Mouse (Mus musculus) left cerebral cortex, adult 11 months (tissue): ENCODE measurements around the gene Sphk1.

Experiments used
- DNase-seq: peaks from one replicate; pipeline ENCODE4 v3.0.0; 2022; ENCODE audit warnings: low spot score

Gene Sphk1

DNA sequence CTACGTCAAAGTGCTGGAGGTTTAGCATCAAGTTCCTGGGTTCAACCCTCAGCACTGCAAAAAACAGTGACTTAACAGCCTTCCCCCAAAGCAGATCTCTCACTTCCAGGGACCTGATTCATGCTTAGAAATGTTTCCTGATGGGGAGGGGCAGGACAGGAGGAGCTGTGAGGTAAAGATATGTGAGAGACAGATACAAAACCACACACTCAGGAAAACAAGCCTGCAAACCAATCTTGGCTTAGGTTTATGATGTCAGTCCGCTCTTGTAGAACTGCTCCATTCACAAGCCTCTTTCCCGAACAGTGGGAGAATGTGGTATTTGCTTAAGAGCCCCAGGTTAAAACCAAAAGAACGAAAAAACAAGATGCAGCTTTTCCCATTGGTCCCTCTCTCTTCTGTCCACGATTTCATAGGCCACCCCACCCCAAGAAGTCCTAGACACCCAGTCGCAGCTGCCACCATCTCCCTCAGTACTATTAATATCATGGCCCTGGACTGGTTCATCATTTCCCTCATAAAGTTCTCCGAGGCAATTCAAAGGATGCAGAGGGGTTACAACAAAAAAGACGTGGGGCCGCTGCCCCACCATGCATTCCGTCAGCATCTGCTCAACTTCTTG lies 49.4 kb downstream of the Sphk1 start:
- no peak for DNase-seq

DNA sequence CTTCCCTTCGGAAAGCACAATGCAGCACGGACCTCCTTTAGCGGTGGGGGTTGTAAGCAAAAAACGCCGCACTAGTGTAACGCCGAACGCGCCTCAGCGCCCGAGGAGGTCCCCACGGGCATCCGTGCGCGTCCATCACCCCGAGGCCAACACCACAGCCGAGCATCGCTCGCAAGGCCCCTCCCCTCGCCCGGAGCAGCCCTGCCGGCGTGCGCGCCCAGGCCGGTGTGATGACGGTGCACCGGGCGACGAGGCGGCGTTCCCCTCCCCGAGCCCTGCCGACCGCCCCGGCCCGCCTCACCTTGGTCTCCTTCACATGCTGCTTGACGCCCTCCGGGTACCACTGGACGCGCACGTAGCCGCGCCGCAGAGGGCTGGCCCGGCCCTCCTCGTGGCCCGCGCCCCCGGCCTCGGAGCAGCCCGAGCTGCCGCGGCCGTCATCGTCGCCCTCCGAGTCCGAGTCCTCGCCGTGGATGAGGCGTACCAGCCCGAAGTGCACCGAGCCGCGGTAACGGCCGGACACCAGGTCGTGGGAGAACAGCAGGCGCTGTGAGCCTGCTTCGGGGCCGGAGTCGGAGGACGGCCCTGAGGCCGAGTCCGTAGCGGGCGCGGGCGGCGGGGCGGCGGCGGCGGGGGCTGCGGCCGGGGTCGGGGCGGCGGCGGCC lies 50.1 kb downstream of the Sphk1 start:
- DNase-seq, result no peak

DNA sequence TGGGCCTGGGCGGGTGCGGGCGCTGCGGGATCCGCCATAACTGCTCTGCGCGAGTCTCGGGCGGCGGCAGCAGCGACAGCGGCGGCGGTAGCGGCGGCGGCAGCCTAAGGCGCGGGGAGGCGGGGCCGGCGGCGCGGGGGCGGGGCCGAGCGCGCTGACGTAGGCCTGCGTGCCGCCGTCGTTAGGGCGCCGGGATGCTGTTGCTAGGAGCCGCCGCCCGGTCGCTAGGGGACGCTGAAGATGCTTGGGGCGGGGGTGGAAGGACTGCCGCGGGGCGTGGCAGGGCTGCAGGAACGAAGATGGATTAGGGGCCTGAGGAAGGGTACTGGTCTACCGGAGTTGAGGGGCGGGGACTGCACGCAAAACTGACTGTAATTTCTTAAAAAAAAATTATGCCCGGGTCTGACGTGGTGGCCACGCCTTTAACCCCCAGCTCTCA lies 50.7 kb downstream of the Sphk1 start, which contains the start of gene Ube2o:
Ube2o (minus strand) TSS at position 72 of the 439 bp plus-strand sequence.
- DNase-seq, result peak; percentile 76

DNA sequence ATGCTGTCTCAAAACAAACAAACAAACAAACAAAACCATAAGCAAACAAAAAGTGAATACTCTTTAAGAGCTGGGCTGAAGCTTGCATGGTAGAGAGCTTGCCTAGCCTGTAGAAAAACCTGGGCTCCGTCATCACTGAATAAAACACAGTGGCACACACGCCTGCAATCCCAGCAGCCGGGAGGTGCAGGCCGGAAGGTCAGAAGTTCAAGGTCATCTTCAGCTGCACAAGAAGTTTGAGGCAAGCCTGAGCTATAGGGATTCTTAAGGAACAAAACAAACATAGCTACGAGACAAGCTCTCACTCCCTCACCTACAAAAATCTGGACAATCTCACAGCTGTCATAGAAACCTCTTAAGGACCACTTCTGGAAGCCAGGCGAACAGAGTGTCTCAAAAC lies 55.0 kb downstream of the Sphk1 start:
- DNase-seq, result no peak
